Mouse (Mus musculus): ENCODE measurements around the gene Tmem177. TPM values are rescaled to one million over a fixed set of nuclear protein-coding genes. Genes with fewer than 3 reads are reported as not detected.

Gene Tmem177
- 5.4 and 7.3 TPM in 2 replicates for total RNA-seq (2014; fragmentation: Nextera tagmentation)
- 4.9 and 5.2 TPM in 2 replicates for total RNA-seq (2017)

- peak; percentile 96 for ATAC-seq (replicated peaks; ENCODE audit: low FRiP score, low TSS enrichment, poor library complexity, severe bottlenecking)
Measured at GRCm38 (mm10) chr1:119912953-119913814, at the start of gene Tmem177. Tmem177 (minus strand) TSS chr1:119913208.

- ATAC-seq (replicated peaks; ENCODE audit: low FRiP score, low TSS enrichment, poor library complexity, severe bottlenecking): no peak
Measured at GRCm38 (mm10) chr1:119959920-119960319, 46.9 kb upstream of the Tmem177 start.

GRCm38 (mm10) chr1:119959464-119959863 is 46.5 kb upstream of the Tmem177 start:
- ATAC-seq (replicated peaks; ENCODE audit: low FRiP score, low TSS enrichment, poor library complexity, severe bottlenecking): no peak

- ATAC-seq (replicated peaks; ENCODE audit: low FRiP score, low TSS enrichment, poor library complexity, severe bottlenecking): no peak
Measured at GRCm38 (mm10) chr1:119957716-119958222, 44.8 kb upstream of the Tmem177 start.

GRCm38 (mm10) chr1:119954680-119955079 is 41.7 kb upstream of the Tmem177 start:
- ATAC-seq (replicated peaks; ENCODE audit: low FRiP score, low TSS enrichment, poor library complexity, severe bottlenecking): no peak

- ATAC-seq (replicated peaks; ENCODE audit: low FRiP score, low TSS enrichment, poor library complexity, severe bottlenecking): no peak
Measured at GRCm38 (mm10) chr1:119953456-119953855, 40.4 kb upstream of the Tmem177 start.

DNA sequence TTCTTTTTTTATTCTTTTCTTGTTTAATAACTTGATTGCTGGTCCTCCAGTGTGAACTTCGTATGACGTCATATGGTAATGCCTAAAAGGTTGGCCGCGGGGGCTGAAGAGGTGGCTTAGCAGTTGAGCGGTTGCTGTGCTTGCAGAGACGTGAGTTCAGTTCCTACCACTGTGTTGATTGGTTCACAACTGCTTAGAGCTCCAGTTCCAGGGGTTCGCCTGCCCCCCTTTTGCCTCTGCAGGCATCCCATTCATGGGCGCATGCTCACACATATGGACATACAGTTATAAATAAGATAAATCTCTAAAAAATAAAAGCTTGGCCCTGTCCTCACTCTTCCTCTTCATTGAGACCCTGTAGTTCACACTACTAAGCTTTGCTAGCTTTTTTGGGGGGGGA is 37.1 kb upstream of the Tmem177 start:
- no peak for ATAC-seq (replicated peaks; ENCODE audit: low FRiP score, low TSS enrichment, poor library complexity, severe bottlenecking)

DNA sequence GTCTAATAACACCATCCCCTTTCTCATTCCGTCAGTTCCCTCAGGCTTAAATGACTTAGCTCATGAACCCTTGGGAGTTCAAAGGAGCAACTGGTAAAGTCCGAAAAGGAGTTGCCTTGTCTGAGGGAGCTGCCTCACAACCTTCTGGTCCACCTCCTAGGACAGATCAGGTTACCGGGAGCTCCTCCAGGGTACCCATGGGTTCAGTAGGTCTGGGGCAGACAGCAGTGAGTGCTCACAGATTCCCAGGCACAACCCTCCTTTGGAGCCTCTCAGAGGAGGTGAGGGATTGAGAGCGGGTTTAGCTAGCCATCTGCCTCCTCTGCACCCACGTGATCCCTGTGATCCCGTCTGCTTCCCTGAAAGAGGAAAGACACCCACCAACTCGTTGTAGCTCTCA is 23.9 kb upstream of the Tmem177 start:
- ATAC-seq (replicated peaks; ENCODE audit: low FRiP score, low TSS enrichment, poor library complexity, severe bottlenecking): no peak

- ATAC-seq (replicated peaks; ENCODE audit: low FRiP score, low TSS enrichment, poor library complexity, severe bottlenecking): no peak
Measured at GRCm38 (mm10) chr1:119931421-119932150, 18.6 kb upstream of the Tmem177 start.

DNA sequence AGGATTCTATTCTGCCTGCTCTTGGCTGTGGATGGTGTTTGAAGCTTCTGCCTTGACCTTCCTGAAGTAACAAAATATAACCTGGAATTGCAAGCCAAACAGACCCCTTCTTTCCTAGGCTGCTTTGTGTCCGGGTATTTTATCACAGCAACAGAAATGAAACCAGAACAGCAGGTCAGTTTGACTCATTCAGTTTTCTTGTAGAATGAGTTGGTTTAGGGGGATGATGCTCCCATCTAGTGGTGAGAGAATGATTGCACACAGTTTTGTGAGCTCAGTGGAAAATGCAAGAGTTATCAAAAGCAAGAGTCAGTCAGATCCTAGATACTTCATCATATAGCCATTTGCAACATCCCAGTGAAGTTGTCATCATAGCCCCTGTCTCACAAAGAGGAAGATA is 16.7 kb upstream of the Tmem177 start:
- peak; percentile 66; the same call in 1 of the 2 replicates for ATAC-seq (replicated peaks; ENCODE audit: low FRiP score, low TSS enrichment, poor library complexity, severe bottlenecking)

DNA sequence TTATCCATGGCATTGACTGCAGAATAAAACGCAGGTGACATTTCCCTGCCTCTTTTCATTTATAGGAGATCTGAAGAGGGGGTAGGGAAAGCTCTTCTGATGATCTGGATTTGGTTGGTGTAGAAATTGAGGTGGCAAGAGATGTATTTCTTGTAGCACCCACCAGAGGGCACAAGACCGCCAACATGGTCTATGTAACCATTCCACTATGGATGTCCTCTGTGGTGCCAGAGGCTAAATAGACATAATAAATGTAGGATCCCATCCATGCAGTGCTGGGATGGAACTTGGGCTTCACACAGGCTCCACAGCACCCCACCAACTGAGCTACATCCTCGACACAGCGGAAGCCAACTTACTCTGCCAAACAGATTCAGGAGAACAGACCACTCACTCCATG is 6.3 kb upstream of the Tmem177 start:
- peak; percentile 71 for ATAC-seq (replicated peaks; ENCODE audit: low FRiP score, low TSS enrichment, poor library complexity, severe bottlenecking)

DNA sequence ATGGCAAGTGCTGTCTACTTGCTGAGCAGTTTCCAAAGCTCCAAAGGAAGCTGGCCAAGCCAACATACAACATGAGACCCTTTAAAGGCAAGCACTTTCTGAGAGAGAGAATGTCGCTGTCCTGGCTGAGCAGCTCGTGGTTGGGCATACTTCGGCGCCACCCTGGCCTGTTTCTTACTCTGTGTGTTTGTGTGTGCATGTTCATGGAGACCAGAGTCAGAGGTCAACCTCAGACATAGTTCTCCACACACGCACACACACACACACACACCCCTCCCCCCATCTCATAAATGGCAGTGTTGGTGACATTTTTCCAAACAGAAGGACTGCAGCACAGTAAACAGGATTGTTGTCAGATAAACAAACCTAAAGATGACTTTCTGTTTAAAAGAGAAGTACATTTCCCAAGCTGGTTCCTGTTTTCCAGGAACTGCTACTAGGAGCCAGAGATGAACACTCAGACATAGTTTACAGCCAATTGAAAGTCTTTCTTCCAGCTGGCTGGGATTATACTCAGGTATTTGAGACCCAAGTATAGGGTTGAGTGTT is 3.9 kb upstream of the Tmem177 start:
- ATAC-seq (replicated peaks; ENCODE audit: low FRiP score, low TSS enrichment, poor library complexity, severe bottlenecking): no peak

DNA sequence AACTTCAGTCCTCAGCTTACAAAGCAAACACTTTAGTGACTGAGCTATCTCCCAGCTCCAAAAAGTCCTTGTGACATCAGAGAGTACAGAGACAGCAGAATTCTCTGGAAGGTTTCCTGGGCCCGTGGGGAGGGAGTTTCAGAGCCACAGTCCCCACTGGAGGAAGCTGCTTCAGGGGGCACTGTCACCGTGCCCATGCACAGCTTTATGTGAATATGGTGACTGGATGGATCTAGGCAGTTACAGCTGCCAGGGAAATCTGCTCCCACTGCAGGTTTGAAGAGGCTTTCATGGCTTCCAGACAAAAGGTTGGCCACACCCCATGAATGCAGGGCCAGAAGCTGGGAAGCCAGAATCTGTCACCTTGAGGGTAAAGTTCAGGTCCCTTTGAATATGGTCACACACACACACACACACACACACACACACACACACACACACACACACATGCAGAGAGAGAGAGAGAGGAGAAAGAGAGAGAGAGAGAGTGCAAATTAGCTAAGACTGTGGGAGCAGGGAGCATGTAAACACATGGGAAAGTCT is 5.7 kb downstream of the Tmem177 start:
- ATAC-seq (replicated peaks; ENCODE audit: low FRiP score, low TSS enrichment, poor library complexity, severe bottlenecking): no peak

DNA sequence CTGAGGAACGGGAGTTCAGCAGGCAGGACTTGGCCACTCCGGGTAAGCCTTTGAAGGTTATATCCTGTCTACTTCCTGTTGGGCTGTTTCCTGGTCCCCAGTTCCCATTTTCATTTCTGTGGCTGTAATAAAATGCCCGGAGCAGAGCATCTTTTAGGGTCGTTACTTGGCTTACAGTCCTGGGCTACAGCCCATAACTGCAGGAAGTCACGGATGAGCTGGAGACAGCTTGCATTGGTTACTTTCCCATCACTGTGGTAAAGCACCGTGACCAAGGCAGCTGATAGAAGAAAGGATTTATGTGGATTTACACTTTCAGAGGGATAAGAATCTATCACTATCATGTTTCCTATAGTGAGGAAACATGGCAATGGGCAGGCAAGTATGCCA is 9.8 kb downstream of the Tmem177 start:
- no peak for ATAC-seq (replicated peaks; ENCODE audit: low FRiP score, low TSS enrichment, poor library complexity, severe bottlenecking)

DNA sequence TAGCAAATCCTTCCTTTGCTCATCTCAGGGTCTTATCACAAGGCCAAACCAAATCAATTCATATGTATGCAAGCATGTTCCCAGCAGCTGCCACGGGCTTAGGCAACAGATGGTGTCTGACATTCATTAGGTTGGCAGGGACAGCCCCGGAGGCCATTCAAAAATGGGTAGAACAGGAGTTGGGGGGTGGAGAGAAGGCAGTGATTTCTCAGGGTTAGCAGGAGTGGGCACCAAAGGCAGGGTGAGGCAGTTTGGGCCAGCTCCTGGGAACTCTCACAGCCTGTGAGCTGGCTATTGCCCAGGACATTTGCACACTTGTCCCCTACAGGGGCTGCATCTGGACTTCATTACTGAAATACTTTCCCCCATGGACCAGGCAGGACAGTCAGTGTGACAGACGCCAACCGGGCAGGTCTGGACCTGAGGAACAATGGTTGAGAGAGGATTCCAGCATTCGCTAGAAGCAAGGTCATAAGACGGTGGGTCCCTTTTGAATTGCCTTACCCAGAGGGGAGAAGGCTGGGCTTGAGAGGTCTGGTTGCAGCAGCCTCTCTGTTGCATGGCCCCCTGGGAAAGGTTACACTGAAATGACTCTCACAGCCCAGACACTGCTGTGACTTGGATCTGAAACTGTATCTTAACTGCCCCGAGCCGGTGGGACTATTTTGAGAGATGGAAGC is 10.3 kb downstream of the Tmem177 start:
- no peak for ATAC-seq (replicated peaks; ENCODE audit: low FRiP score, low TSS enrichment, poor library complexity, severe bottlenecking)

GRCm38 (mm10) chr1:119899195-119900123 is 13.5 kb downstream of the Tmem177 start:
- ATAC-seq (replicated peaks; ENCODE audit: low FRiP score, low TSS enrichment, poor library complexity, severe bottlenecking): no peak

DNA sequence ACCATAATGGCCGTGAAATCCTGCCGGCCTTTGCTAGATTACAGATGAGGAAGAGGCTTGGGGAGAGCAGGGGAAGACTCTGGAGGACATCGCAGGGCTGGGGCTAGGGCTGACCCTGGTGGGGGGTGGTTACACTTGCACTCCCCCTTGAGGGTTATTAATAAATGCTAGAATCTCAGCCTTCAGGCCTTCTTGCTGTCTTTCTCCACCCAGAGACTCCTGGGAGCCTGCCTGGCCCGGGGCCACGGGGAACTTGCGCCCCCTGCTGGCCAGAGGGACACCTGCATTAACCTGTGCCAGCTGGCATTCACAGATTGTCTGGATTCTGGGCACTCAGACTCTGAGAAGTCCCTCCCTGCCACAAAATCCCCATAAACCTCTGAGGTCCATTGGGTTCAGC is 18.1 kb downstream of the Tmem177 start:
- ATAC-seq (replicated peaks; ENCODE audit: low FRiP score, low TSS enrichment, poor library complexity, severe bottlenecking): peak; percentile 76

- ATAC-seq (replicated peaks; ENCODE audit: low FRiP score, low TSS enrichment, poor library complexity, severe bottlenecking): no peak
Measured at GRCm38 (mm10) chr1:119893600-119893999, 19.4 kb downstream of the Tmem177 start.
